Mouse (Mus musculus) lung, embryonic 15.5 days (tissue): ENCODE measurements around the gene Man2b2. TPM values are rescaled to one million over a fixed set of nuclear protein-coding genes. Genes with fewer than 3 reads are reported as not detected.
"Not testable (repeated sequence)": the region's sequence is repeated elsewhere in the genome, so short reads cannot be mapped to it uniquely, and the experiment has no call there.

Experiments
- ATAC-seq: fragments of 200-750 bp; cut with Nextera tagmentation; 2 replicates; pipeline ENCODE4 v1.8.0; 2017; ENCODE audit warnings: moderate number of reproducible peaks, borderline replicate concordance; ENCODE audit not compliant: low FRiP score, low TSS enrichment; ENCODE audit errors: extremely low read depth
- H3K27ac ChIP-seq: fragments of 300-500 bp; sonication (generic); 2 replicates; pipeline ENCODE4 v1.5.1; 2015; ENCODE audit warnings: moderate library complexity, mild to moderate bottlenecking, inconsistent platforms
- H3K27me3 ChIP-seq: fragments of 300-500 bp; sonication (generic); 2 replicates; pipeline ENCODE4 v1.6.1; 2015; ENCODE audit warnings: inconsistent platforms
- H3K36me3 ChIP-seq: fragments of 300-500 bp; sonication (generic); 2 replicates; pipeline ENCODE4 v1.6.1; 2015; ENCODE audit warnings: inconsistent platforms
- H3K4me1 ChIP-seq: fragments of 300-500 bp; sonication (generic); 2 replicates; pipeline ENCODE4 v1.6.1; 2015; ENCODE audit warnings: inconsistent platforms
- H3K4me2 ChIP-seq: fragments of 300-500 bp; sonication (generic); 2 replicates; pipeline ENCODE4 v1.6.1; 2015; ENCODE audit warnings: inconsistent platforms, mild to moderate bottlenecking, moderate library complexity
- H3K4me3 ChIP-seq: fragments of 300-500 bp; sonication (generic); 2 replicates; pipeline ENCODE4 v1.5.1; 2015; ENCODE audit warnings: mild to moderate bottlenecking, inconsistent platforms
- H3K9ac ChIP-seq: fragments of 300-500 bp; sonication (generic); 2 replicates; pipeline ENCODE4 v1.6.1; 2015; ENCODE audit warnings: inconsistent platforms
- H3K9me3 ChIP-seq: fragments of 300-500 bp; sonication (generic); 2 replicates; pipeline ENCODE4 v1.6.1; 2016; ENCODE audit warnings: inconsistent platforms
- WGBS: fragments of 180-500 bp; shearing (Covaris S2); methylation state at CpG from one replicate; pipeline ENCODE4 v1.1.7; 2015; 5-methylcytosine and 5-hydroxymethylcytosine counted together
- polyA plus RNA-seq: library from polyadenylated mRNA; unstranded; fragments of >200 nt; fragmentation: Nextera tagmentation; extraction: Ambion mirVana; gene quantifications from 2 replicates; pipeline ENCODE4 v1.2.1, GENCODE M21; 2015

Man2b2 gene
- polyA plus RNA-seq, 1 experiment from 2014 or later, result 14.0 TPM

DNA sequence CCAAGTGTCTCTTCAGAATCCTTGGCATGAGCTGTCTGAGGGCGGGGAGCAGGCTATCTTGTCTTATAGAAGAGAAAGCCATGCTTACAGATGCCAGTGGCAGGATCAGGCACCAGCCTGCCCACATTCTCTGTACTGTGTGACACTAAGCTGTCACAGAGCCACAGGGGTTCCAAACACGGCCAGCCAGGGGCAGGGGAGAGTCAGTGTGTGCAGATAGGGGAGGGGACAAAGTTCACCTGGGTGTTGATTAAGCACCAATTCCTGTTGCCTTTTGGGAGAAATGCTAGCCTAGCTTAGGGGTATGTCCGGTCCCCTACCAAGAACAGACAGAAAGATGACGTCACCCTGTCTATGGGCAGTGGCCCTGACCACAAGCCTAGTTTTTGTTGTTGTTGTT is 1.4 kb downstream of the Man2b2 start:
- Histone ChIP-seq H3K9me3 (no peaks in the 10 kb centered on the region), H3K9ac (no peak overlapping the region), H3K4me1 (peaks cover 16% of the 10 kb centered on the region; the same call in 1 of the 2 replicates), H3K4me2 (no peak overlapping the region), H3K27ac (no peak overlapping the region), H3K36me3 (no peaks in the 10 kb centered on the region), H3K27me3 (no peaks in the 10 kb centered on the region), H3K4me3 (no peak overlapping the region)
- ATAC-seq, result no peak
- 69% methylated on average over 4 of the region's 4 CpGs for WGBS

DNA sequence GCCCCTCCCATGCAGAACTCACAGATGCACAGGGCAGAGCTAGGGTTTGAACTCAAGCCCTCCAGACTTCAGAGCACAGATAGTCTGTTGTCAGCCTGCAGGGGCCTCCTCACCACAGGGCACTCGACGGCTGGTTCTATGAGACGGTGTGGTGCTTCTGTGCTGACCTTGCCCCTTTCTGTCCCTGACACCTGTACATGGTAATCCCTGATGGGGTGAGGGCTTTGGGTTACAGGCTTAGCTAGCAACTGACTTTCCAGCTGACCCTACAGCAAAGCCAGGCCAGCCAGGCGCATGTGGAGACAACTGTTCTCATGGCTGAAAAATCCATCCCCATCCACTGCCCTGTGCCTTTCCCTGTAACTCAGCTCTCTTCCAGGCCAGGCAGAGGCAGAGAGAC is 7.5 kb downstream of the Man2b2 start:
- whole genome bisulfite sequencing, result 77% methylated on average over 4 of the region's 4 CpGs
- ATAC-seq, result no peak
- Histone ChIP-seq H3K9ac (no peak overlapping the region), H3K4me2 (no peak overlapping the region), H3K9me3 (no peaks in the 10 kb centered on the region), H3K4me1 (no peaks in the 10 kb centered on the region), H3K4me3 (no peak overlapping the region), H3K36me3 (no peaks in the 10 kb centered on the region), H3K27ac (no peak overlapping the region), H3K27me3 (no peaks in the 10 kb centered on the region)

DNA sequence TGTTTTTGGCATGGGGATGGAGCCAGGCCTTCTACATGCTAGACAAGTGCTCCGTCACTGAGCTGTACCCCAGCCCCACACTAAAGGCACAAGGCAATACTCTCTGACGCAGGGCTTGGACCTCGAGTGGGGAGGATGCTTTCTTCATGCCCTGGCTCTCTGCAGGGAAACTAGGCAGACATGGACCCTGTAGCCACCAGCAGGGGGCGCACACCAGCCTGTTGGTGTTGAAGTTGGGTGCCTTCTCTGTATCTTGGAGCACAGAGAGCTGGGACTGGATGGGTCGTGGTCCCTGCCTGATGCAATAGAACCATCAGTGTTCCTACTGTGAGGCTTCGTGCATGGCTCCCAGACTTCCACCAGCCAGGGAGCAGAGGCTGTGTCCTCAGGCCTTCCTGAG is 10.3 kb downstream of the Man2b2 start:
- H3K4me2 ChIP-seq, result no peak overlapping the region
- no peaks in the 10 kb centered on the region for H3K9me3 ChIP-seq
- H3K4me3 ChIP-seq, result no peak overlapping the region
- no peak overlapping the region for H3K9ac ChIP-seq
- no peak for ATAC-seq
- no peaks in the 10 kb centered on the region for H3K36me3 ChIP-seq
- H3K27me3 ChIP-seq, result no peaks in the 10 kb centered on the region
- 47% methylated on average over 6 of the region's 6 CpGs for WGBS
- no peaks in the 10 kb centered on the region for H3K4me1 ChIP-seq
- no peak overlapping the region for H3K27ac ChIP-seq

DNA sequence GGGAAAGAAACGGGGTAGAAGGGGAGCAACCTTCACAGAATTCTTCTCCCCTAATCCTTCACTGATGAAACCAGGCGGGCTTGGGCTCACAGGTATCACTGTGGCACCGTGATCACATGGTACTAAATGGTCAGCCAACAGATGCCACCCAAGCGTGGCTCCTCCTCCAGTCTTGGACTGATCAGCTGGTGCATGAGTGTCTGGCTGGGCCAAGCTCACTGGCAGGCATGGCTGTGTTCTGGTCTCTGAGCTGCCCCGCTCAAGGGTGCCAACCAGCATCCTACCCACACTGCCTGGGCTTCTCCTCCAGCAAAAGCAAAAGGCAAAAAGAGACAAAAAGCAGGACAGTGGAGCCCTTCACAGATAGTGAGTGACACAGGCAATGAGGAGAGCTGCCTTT is 10.7 kb downstream of the Man2b2 start:
- H3K27me3 ChIP-seq, result no peaks in the 10 kb centered on the region
- 78% methylated on average over 5 of the region's 5 CpGs for WGBS
- no peak for ATAC-seq
- H3K9ac ChIP-seq, result no peak overlapping the region
- H3K4me2 ChIP-seq, result no peak overlapping the region
- H3K36me3 ChIP-seq, result no peaks in the 10 kb centered on the region
- no peaks in the 10 kb centered on the region for H3K9me3 ChIP-seq
- no peak overlapping the region for H3K4me3 ChIP-seq
- H3K27ac ChIP-seq, result no peak overlapping the region
- no peaks in the 10 kb centered on the region for H3K4me1 ChIP-seq

DNA sequence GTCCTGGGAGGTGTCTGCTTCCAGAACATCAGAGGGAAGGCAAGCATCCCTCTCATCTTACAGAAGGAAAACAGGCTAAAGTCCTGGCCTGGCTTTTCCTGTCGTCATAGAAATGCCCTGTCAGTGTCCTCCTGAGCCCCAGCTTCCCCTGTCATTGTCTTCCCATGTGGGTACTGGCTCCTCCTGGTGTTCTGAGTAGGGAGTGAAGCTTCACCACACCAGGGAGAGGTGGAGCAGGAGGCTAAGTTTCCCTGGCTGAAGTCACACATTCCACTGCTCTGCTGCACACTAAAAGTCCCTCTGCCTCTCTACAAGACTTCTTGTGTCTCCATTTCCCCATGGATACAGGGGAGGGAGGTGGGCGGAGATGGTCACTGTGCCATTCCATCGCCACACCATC is 12.7 kb downstream of the Man2b2 start:
- 60% methylated on average over 3 of the region's 3 CpGs for WGBS
- no peaks in the 10 kb centered on the region for H3K4me1 ChIP-seq
- H3K9me3 ChIP-seq, result no peaks in the 10 kb centered on the region
- no peaks in the 10 kb centered on the region for H3K27me3 ChIP-seq
- H3K4me3 ChIP-seq, result no peak overlapping the region
- no peak overlapping the region for H3K4me2 ChIP-seq
- ATAC-seq, result no peak
- no peak overlapping the region for H3K9ac ChIP-seq
- no peaks in the 10 kb centered on the region for H3K36me3 ChIP-seq
- no peak overlapping the region for H3K27ac ChIP-seq

DNA sequence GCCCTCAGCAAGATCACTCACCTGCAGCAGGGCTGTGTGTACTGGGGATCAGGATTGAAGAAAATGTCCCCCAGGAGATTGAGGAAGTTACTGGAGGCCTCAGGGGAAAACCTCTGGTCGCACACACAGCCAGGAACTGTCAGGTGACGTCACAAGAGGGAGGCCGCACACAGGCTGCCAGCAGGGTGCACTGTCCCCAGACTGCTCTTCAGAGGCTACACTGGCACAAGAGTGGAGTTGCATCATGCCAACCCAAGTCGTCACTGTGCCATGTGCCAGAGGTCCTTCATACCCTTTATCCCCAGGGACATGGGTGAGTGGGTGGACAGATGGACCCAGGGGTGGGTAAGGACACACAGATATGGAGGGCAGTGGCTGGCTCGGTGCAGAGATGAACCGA is 15.9 kb downstream of the Man2b2 start:
- Histone ChIP-seq H3K4me1 (no peaks in the 10 kb centered on the region), H3K9me3 (no peaks in the 10 kb centered on the region), H3K4me2 (no peak overlapping the region), H3K4me3 (no peak overlapping the region), H3K9ac (no peak overlapping the region), H3K27ac (no peak overlapping the region), H3K36me3 (no peaks in the 10 kb centered on the region), H3K27me3 (no peaks in the 10 kb centered on the region)
- no peak for ATAC-seq
- 64% methylated on average over 6 of the region's 6 CpGs for WGBS

DNA sequence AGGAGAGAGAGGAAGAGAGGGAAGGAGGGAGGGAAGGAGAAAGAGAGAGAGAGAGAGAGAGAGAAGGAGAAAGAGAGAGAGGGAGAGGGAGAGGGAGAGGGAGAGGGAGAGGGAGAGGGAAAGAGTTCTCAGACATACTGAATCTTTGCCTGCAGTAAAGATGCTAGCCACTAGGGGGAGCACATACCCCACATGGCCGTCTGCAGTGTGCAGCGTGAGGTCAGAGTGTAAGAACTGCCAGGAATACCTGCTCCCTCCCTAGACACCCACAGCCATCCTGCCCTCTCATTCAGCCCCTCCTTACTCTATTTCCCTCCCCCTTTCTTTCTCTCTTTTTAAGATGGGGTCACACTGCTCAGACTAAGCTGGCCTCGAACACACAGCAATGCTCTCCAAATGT is 19.0 kb downstream of the Man2b2 start:
- Histone ChIP-seq H3K27ac (no peak overlapping the region), H3K9ac (no peak overlapping the region), H3K9me3 (no peaks in the 10 kb centered on the region), H3K4me2 (no peak overlapping the region), H3K27me3 (no peaks in the 10 kb centered on the region), H3K36me3 (no peaks in the 10 kb centered on the region), H3K4me3 (no peak overlapping the region), H3K4me1 (no peaks in the 10 kb centered on the region)
- 25% methylated on average over 3 of the region's 3 CpGs for WGBS
- ATAC-seq, result no peak

DNA sequence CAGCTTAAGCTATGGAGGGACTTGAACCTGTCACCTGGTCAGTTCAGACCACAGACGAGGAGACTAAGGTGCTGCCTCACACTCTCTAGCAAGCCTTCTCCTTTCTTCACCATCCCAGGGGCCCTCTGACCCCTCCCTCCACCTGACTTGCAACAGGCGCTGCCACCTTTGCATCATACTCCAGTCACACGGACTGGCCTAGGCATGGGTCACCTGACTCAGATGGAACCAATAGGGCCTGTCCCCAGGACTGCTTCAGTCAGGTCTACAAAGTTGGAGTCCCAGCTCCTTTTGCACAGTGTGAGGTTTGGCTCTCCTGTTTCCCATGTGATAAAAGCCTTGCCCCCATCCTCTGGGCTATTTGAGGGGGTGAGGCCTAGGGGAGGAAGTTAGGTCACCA is 19.8 kb downstream of the Man2b2 start:
- WGBS, result 65% methylated on average over 3 of the region's 3 CpGs
- Histone ChIP-seq H3K27ac (no peak overlapping the region), H3K9me3 (no peaks in the 10 kb centered on the region), H3K4me2 (no peak overlapping the region), H3K9ac (no peak overlapping the region), H3K36me3 (no peaks in the 10 kb centered on the region), H3K4me1 (no peaks in the 10 kb centered on the region), H3K4me3 (no peak overlapping the region), H3K27me3 (no peaks in the 10 kb centered on the region)
- no peak for ATAC-seq

DNA sequence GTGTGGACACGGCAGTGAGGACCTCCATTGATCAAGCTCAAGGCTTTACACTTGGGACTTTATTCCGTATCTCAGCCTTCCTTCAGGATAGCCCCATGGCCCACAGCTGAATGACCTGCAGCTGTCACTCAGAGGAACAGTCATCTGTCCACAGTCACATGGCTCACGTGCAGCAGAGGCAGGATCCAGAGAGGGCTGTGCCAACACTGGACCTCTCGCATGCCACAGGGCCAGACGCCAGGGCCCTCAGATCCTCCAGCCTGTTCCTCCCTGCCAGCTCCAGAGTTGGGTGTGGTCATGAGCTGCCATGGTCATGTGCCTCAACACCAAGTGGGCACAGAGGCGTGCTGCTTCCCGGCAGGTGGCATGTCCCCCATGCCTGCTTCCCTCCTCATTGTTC is 21.3 kb downstream of the Man2b2 start:
- 80% methylated on average over 7 of the region's 7 CpGs for WGBS
- Histone ChIP-seq H3K9me3 (no peaks in the 10 kb centered on the region), H3K27me3 (no peaks in the 10 kb centered on the region), H3K4me2 (no peak overlapping the region), H3K4me3 (no peak overlapping the region), H3K27ac (no peak overlapping the region), H3K4me1 (no peaks in the 10 kb centered on the region), H3K36me3 (no peaks in the 10 kb centered on the region), H3K9ac (no peak overlapping the region)
- ATAC-seq, result no peak

DNA sequence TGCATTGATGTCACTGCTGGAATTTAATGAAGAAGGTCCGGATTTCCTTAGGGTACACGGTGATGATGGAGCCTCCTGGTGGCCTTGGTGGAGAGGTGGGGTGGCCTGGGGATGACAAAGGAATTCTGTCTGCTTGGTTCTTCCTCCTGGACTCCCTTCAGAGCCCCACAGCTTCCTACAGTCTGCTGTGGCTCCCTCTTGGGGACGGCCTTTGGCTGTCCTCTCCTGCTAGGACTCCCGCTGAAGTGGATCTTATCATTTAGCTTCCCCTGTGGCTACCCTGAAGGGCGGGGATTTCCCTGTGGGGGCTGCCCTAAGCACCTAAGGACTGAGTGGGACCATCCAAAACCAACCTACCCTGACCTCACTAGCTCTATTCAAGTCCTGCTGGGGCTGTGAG is 23.3 kb downstream of the Man2b2 start:
- ATAC-seq, result no peak
- H3K9me3 ChIP-seq, result no peaks in the 10 kb centered on the region
- H3K27ac ChIP-seq, result no peak overlapping the region
- H3K27me3 ChIP-seq, result no peaks in the 10 kb centered on the region
- no peak overlapping the region for H3K4me2 ChIP-seq
- 6% methylated on average over 4 of the region's 5 CpGs for WGBS
- no peak overlapping the region for H3K4me3 ChIP-seq
- H3K4me1 ChIP-seq, result no peaks in the 10 kb centered on the region
- H3K9ac ChIP-seq, result no peak overlapping the region
- no peaks in the 10 kb centered on the region for H3K36me3 ChIP-seq

DNA sequence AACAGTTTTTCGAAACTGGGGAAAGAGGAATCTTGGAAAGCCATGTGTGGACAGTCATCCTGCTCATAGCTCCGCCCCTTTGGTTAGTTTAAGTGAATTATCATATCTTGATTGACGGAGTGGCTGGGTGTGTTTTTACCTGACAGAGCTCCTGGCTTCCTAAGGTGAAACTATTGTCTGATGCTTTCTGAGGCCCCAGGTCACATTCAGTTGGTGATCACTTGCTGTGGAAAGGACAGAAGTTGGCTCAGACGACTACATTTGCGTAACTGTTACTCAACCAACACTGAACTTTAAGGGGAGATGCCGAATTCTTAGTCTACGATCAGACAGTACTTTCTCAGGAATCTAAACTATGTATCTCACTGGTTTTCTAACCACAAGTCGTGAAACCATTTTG is 33.2 kb downstream of the Man2b2 start:
- Histone ChIP-seq H3K36me3 (peaks cover 9% of the 10 kb centered on the region), H3K4me1 (peaks cover 10% of the 10 kb centered on the region), H3K4me3 (peak overlapping the region; percentile 67), H3K9me3 (no peaks in the 10 kb centered on the region), H3K9ac (peak overlapping the region; percentile 25), H3K4me2 (peak overlapping the region; percentile 75), H3K27ac (0 out of 2 replicates have a peak overlapping the region, but pooled peaks have one; percentile 70), H3K27me3 (no peaks in the 10 kb centered on the region)
- 48% methylated on average over 8 of the region's 8 CpGs for WGBS
- ATAC-seq, result no peak

DNA sequence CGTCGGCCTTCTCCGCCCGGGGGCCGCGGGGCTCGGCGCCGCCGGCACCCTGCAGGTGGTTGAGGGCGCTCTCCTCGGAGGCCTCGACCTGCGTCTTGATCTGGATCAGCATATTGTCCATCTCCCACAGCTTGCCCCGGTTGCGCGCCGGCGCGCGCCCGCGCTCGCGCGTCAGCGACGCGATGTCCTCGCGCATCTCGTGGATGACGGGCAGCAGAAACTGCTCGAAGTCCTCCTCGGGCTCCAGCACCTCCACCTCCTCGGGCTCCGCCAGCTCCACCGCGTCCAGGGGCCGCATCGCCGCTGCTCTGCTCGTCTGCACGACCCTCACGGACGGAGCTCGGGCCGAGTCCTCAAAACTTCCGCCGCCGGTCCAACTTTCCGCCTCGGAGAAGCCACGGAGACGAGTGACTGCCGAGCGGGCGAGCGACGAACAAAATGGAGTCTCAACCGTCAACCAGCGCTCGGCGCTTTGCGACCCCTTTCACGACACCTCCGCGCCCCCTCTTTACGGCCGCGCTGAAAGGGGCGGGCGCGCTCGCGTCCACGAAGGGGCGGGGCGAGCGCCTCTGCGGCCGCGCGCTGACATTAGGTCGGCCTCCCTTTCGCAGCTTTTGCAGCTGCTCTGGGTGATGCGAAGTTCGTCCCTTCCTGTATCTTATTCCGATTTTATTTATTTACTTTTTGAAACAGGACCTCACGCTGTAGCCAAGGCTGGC is 34.0 kb downstream of the Man2b2 start, which contains the start of gene Mrfap1:
Gene Mrfap1, minus strand, starts transcription at position 477 of the 719 bp plus-strand sequence.
- peak within 1 kb of the TSS; percentile 98 for H3K27ac ChIP-seq
- H3K36me3 ChIP-seq, H3K27me3 ChIP-seq, H3K9me3 ChIP-seq: not testable (repeated sequence)
- peak within 1 kb of the TSS; percentile 83 for H3K9ac ChIP-seq
- peak; percentile 84 for ATAC-seq
- peak within 1 kb of the TSS; percentile 67 for H3K4me3 ChIP-seq
- peak within 1 kb of the TSS; percentile 75 for H3K4me2 ChIP-seq
- H3K4me1 ChIP-seq, result peaks cover 10% of the 10 kb centered on the region
- WGBS, result under 1% methylated on average over 90 of the region's 90 CpGs
